Comparison of ENCODE assay signal across 11 mouse cellular contexts in the genomic region with DNA sequence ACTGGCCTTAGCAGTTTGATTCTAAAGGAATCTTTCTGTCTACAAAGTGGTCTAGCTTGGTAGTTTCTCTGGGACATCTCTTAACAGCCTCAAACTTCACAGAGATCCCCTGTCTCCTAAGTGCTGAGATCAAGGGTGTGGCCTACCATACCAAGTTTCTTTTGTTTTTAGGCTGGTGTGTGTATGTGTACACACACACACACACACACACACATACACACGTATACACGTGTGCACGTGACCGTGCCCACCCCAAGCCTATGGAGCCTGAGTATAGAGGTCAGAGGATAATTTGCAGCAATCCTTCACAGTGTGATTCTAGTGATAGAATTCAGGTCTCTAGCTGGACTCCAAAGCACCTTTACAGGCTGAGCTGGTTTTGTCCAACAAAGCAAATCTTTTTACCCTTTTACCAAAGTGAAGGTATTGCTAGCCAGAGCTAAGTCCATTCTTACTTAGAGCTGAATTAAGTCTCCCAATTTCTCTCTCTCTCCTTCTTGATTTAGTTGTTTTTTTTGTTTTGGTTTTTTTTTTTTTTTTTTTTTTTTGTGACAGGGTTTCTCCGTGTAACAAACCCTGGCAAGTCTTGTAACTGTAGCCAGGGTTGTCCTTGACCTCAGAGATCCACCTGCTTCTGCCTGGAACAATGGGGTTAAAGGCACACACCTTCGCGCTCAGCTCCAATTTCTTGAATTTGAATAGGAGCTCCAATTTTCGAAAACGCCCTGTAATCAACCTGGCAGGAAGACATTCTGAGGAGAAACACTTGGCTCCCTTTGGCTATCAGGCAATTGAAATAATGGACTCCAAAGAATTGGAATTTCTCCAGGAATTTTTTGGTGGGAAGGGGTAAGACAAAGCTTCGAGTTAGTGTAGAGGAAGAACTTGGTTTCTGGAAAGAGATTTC. TPM values are rescaled to one million over a fixed set of nuclear protein-coding genes. Genes with fewer than 3 reads are reported as not detected.
DNase-seq lines count a peak whose midpoint lies in the region; ATAC-seq and TF ChIP-seq lines count a peak whose summit lies in the region.
"Had no signal": no experiment of that assay in that cellular context is flagged by ENCODE, and none has a peak within 500 bp of the region (broad histone marks: within the 10 kb centered on the region; RNA-seq: fewer than 3 reads in every experiment).

No protein-coding gene starts in this region.

- no peak overlapping the region for H3K27ac ChIP-seq in kidney, embryonic 15.5 days
- no peak overlapping the region for H3K27ac ChIP-seq in brown adipose tissue, adult 24 weeks (replicated peaks; ENCODE audit: low read depth, low read length)
- no peak overlapping the region for H3K27ac ChIP-seq in limb, embryonic 13.5 days

- ATAC-seq in kidney, embryonic 15.5 days (replicated peaks; ENCODE audit: low FRiP score), result no peak
- ATAC-seq in limb, embryonic 13.5 days (ENCODE audit: low FRiP score, low read depth), result no peak

- TF ChIP-seq CTCF in E14TG2a.4 (conservative IDR thresholded peaks at IDR 0.05; ENCODE audit: low read length), result no peak

- peaks cover 32% of the 10 kb centered on the region for H3K4me1 ChIP-seq in kidney, embryonic 15.5 days
- peaks cover 43% of the 10 kb centered on the region for H3K4me1 ChIP-seq in E14TG2a.4 (replicated peaks; ENCODE audit: low read depth, low read length)
- no peaks in the 10 kb centered on the region; the same call in 1 of the 2 replicates for H3K4me1 ChIP-seq in brown adipose tissue, adult 24 weeks (ENCODE audit: control insufficient read depth, insufficient read depth, insufficient read length, low read length)
- peaks cover 24% of the 10 kb centered on the region for H3K4me1 ChIP-seq in limb, embryonic 13.5 days

- no peak for DNase-seq in kidney, postnatal 14 days
- DNase-seq in cerebellum, adult 9-10 months, result no peak
- no peak for DNase-seq in spleen, postnatal 4 days (ENCODE audit: low spot score in 2 of 2)
- no peak for DNase-seq in gastrocnemius, postnatal 10 days
- DNase-seq: cerebellum, adult 11 months; layer of hippocampus, adult 9-11 months had no signal

- H3K4me2 ChIP-seq in kidney, embryonic 15.5 days, result peak overlapping the region; percentile 84
- peak overlapping the region; percentile 75 for H3K4me2 ChIP-seq in limb, embryonic 13.5 days (replicated peaks)

- H3K36me3 ChIP-seq in kidney, embryonic 15.5 days, result peaks cover 12% of the 10 kb centered on the region
- H3K36me3 ChIP-seq in E14TG2a.4 (ENCODE audit: insufficient read depth, low read length), result peaks cover 27% of the 10 kb centered on the region
- peaks cover 11% of the 10 kb centered on the region; the same call in 1 of the 2 replicates for H3K36me3 ChIP-seq in limb, embryonic 13.5 days

- 70% methylated on average over 10 of the region's 10 CpGs for WGBS in kidney, embryonic 15.5 days
- 72% methylated on average over 10 of the region's 10 CpGs for WGBS in limb, embryonic 13.5 days

- H3K4me3 ChIP-seq in kidney, embryonic 15.5 days (replicated peaks), result no peak overlapping the region; the same call in 1 of the 2 replicates
- peak overlapping the region; percentile 98 for H3K4me3 ChIP-seq in E14TG2a.4 (replicated peaks; ENCODE audit: low read length)
- 0 out of 2 replicates have a peak overlapping the region, but pooled peaks have one; percentile 66 for H3K4me3 ChIP-seq in brown adipose tissue, adult 24 weeks (ENCODE audit: insufficient read depth, low read depth, low read length)
- H3K4me3 ChIP-seq in limb, embryonic 13.5 days, result no peak overlapping the region

- no peak overlapping the region for H3K9ac ChIP-seq in kidney, embryonic 15.5 days
- no peak overlapping the region for H3K9ac ChIP-seq in limb, embryonic 13.5 days

- no peaks in the 10 kb centered on the region for H3K9me3 ChIP-seq in kidney, embryonic 15.5 days (replicated peaks)
- H3K9me3 ChIP-seq in E14TG2a.4 (ENCODE audit: low read length), result no peaks in the 10 kb centered on the region
- H3K9me3 ChIP-seq in limb, embryonic 13.5 days, result no peaks in the 10 kb centered on the region

- no peaks in the 10 kb centered on the region for H3K27me3 ChIP-seq in kidney, embryonic 15.5 days
- no peaks in the 10 kb centered on the region for H3K27me3 ChIP-seq in E14TG2a.4 (ENCODE audit: insufficient read depth, low read length)
- H3K27me3 ChIP-seq in limb, embryonic 13.5 days, result no peaks in the 10 kb centered on the region

RNA-seq across cellular contexts. Expression of a gene that starts 1.3 kb away (rescaled TPM):
- 59.4 and 61.5 TPM in 2 replicates for polyA plus RNA-seq in kidney, embryonic 15.5 days (2015; fragmentation: Nextera tagmentation; extraction: Ambion mirVana)
- polyA plus RNA-seq in brown adipose tissue, adult 24 weeks (2012; ENCODE audit: insufficient read depth, insufficient read length, missing spikeins), result 6.8 and 9.3 TPM in 2 replicates
- 58.5 and 62.8 TPM in 2 replicates for polyA plus RNA-seq in limb, embryonic 13.5 days (2015; fragmentation: Nextera tagmentation; extraction: Ambion mirVana)
- total RNA-seq in gastrocnemius, postnatal 10 days (2021), result 1 to 10 TPM; 7.6 to 8.4 TPM

RNA-seq across cellular contexts. Expression of a gene that starts 52.7 kb away (rescaled TPM):
- not detected in 2 replicates for polyA plus RNA-seq in kidney, embryonic 15.5 days (2015; fragmentation: Nextera tagmentation; extraction: Ambion mirVana)
- not detected in 2 replicates for polyA plus RNA-seq in brown adipose tissue, adult 24 weeks (2012; ENCODE audit: insufficient read depth, insufficient read length, missing spikeins)
- not detected in 2 replicates for polyA plus RNA-seq in limb, embryonic 13.5 days (2015; fragmentation: Nextera tagmentation; extraction: Ambion mirVana)
- not detected for total RNA-seq in gastrocnemius, postnatal 10 days (2021)
- polyA plus RNA-seq: frontal cortex, adult 2 months had no signal

Comparison
In these comparisons a context has a peak if more than half of its experiments do, and no peak if none do; other contexts are left out.
1. H3K4me3 ChIP-seq: peak in E14TG2a.4 (single experiment) and brown adipose tissue, adult 24 weeks (single experiment); none in kidney, embryonic 15.5 days (single experiment) and limb, embryonic 13.5 days (single experiment).